Mouse (Mus musculus) yolk sac, embryonic 10.5 days (tissue): ENCODE measurements around the gene Nsfl1c.
"Not testable (repeated sequence)": the region's sequence is repeated elsewhere in the genome, so short reads cannot be mapped to it uniquely, and the experiment has no call there.

Source experiments
- DNase-seq: peaks from one replicate; pipeline ENCODE4 v3.0.0-alpha.2; 2017; ENCODE audit warnings: low spot score

Gene Nsfl1c

GRCm38 (mm10) chr2:151494035-151494803 is at the start of gene Nsfl1c:
Nsfl1c (plus strand) TSS chr2:151494182.
- DNase-seq = peak; percentile 88

- DNase-seq = not testable (repeated sequence)
These were observed 17.9 kb upstream of the Nsfl1c start, which contains the start of gene 4921509C19Rik for GRCm38 (mm10) chr2:151476053-151476452. 4921509C19Rik (minus strand) TSS chr2:151476153.

- no peak for DNase-seq
These were observed 7.5 kb upstream of the Nsfl1c start for GRCm38 (mm10) chr2:151486496-151486895.

GRCm38 (mm10) chr2:151498358-151498757 is 4.4 kb downstream of the Nsfl1c start:
- DNase-seq = no peak

GRCm38 (mm10) chr2:151500442-151501007 is 6.5 kb downstream of the Nsfl1c start:
- DNase-seq = no peak

GRCm38 (mm10) chr2:151504226-151504625 is 10.2 kb downstream of the Nsfl1c start:
- no peak for DNase-seq

GRCm38 (mm10) chr2:151512199-151512598 is 18.2 kb downstream of the Nsfl1c start:
- DNase-seq = no peak

- DNase-seq = no peak
These were observed 19.7 kb downstream of the Nsfl1c start for GRCm38 (mm10) chr2:151513525-151514285.

- no peak for DNase-seq
These were observed 25.0 kb downstream of the Nsfl1c start for GRCm38 (mm10) chr2:151519000-151519399.

GRCm38 (mm10) chr2:151524324-151525041 is 30.5 kb downstream of the Nsfl1c start:
- no peak for DNase-seq

- no peak for DNase-seq
These were observed 31.5 kb downstream of the Nsfl1c start for GRCm38 (mm10) chr2:151525520-151525919.

- no peak for DNase-seq
These were observed 34.1 kb downstream of the Nsfl1c start for GRCm38 (mm10) chr2:151528066-151528465.

- no peak for DNase-seq
These were observed 35.2 kb downstream of the Nsfl1c start for GRCm38 (mm10) chr2:151529169-151529568.

GRCm38 (mm10) chr2:151530378-151531230 is 36.6 kb downstream of the Nsfl1c start:
- peak; percentile 36 for DNase-seq

GRCm38 (mm10) chr2:151533632-151534031 is 39.6 kb downstream of the Nsfl1c start:
- DNase-seq = no peak

- DNase-seq = peak; percentile 58
These were observed 42.1 kb downstream of the Nsfl1c start for GRCm38 (mm10) chr2:151535961-151536617.

- peak; percentile 71 for DNase-seq
These were observed 42.6 kb downstream of the Nsfl1c start for GRCm38 (mm10) chr2:151536618-151536974.

GRCm38 (mm10) chr2:151538646-151539045 is 44.7 kb downstream of the Nsfl1c start:
- DNase-seq = no peak

- peak; percentile 92 for DNase-seq
These were observed 48.5 kb downstream of the Nsfl1c start, which contains the start of gene Fkbp1a for GRCm38 (mm10) chr2:151542323-151543062. Fkbp1a (plus strand) TSS chr2:151542483.
